In genomic region chr3:82057201-82057600, GRCm38 (mm10) we compare ENCODE assay signal across 14 mouse cellular contexts. TPM values are rescaled to one million over a fixed set of nuclear protein-coding genes. Genes with fewer than 3 reads are reported as not detected.
DNase-seq lines count a peak whose midpoint lies in the region; ATAC-seq and TF ChIP-seq lines count a peak whose summit lies in the region.
"Had no signal": no experiment of that assay in that cellular context is flagged by ENCODE, and none has a peak within 500 bp of the region (broad histone marks: within the 10 kb centered on the region; RNA-seq: fewer than 3 reads in every experiment).

No protein-coding gene starts in this region.

- H3K9me3 ChIP-seq in heart, embryonic 13.5 days = no peaks in the 10 kb centered on the region
- H3K9me3 ChIP-seq in lung, embryonic 15.5 days = no peaks in the 10 kb centered on the region
- H3K9me3 ChIP-seq in stomach, embryonic 14.5 days (ENCODE audit: control insufficient read depth, low read depth, low read length) = no peaks in the 10 kb centered on the region
- no peaks in the 10 kb centered on the region for H3K9me3 ChIP-seq in midbrain, embryonic 10.5 days (replicated peaks)
- H3K9me3 ChIP-seq: limb, embryonic 13.5 days; midbrain, embryonic 15.5 days had no signal

- 16% methylated on average over 5 of the region's 5 CpGs for WGBS in heart, embryonic 13.5 days
- WGBS in heart, adult 2 months = 14% methylated on average over 5 of the region's 5 CpGs
- WGBS in lung, embryonic 15.5 days = 3% methylated on average over 5 of the region's 5 CpGs
- WGBS in stomach, embryonic 14.5 days = 10% methylated on average over 5 of the region's 5 CpGs
- 72% methylated on average over 5 of the region's 5 CpGs for WGBS in midbrain, embryonic 10.5 days

- intact Hi-C loops in heart, adult 2 months (cut with DNase I) = no loop called here

- no peak for TF ChIP-seq EP300 in heart, adult 2 months (IDR thresholded peaks at IDR 0.05; ENCODE audit: insufficient read depth, low read depth, low read length)

- H3K4me3 ChIP-seq in heart, embryonic 13.5 days = no peak overlapping the region
- no peak overlapping the region for H3K4me3 ChIP-seq in heart, adult 2 months
- H3K4me3 ChIP-seq in lung, embryonic 15.5 days = no peak overlapping the region
- no peak overlapping the region for H3K4me3 ChIP-seq in stomach, embryonic 14.5 days (ENCODE audit: low read depth, low read length)
- no peak overlapping the region for H3K4me3 ChIP-seq in midbrain, embryonic 10.5 days
- H3K4me3 ChIP-seq: left cerebral cortex, adult 2 months; limb, embryonic 13.5 days; midbrain, embryonic 15.5 days had no signal

- no peaks in the 10 kb centered on the region for H3K79me2 ChIP-seq in heart, adult 2 months (replicated peaks; ENCODE audit: control insufficient read depth, insufficient read depth, low read length)

- TF ChIP-seq POLR2A in heart, adult 2 months (IDR thresholded peaks at IDR 0.05; ENCODE audit: insufficient read depth, low read depth, low read length) = no peak

- no peak overlapping the region for H3K4me2 ChIP-seq in heart, embryonic 13.5 days
- no peak overlapping the region for H3K4me2 ChIP-seq in lung, embryonic 15.5 days
- H3K4me2 ChIP-seq in stomach, embryonic 14.5 days (replicated peaks; ENCODE audit: low read depth, low read length) = no peak overlapping the region
- H3K4me2 ChIP-seq: limb, embryonic 13.5 days; midbrain, embryonic 15.5 days had no signal

- no peaks in the 10 kb centered on the region for H3K27me3 ChIP-seq in heart, embryonic 13.5 days (replicated peaks)
- no peaks in the 10 kb centered on the region for H3K27me3 ChIP-seq in heart, adult 2 months (ENCODE audit: control insufficient read depth, insufficient read depth, low read length)
- H3K27me3 ChIP-seq in lung, embryonic 15.5 days = no peaks in the 10 kb centered on the region
- no peaks in the 10 kb centered on the region for H3K27me3 ChIP-seq in stomach, embryonic 14.5 days (ENCODE audit: control insufficient read depth, insufficient read depth, low read length)
- H3K27me3 ChIP-seq in midbrain, embryonic 10.5 days (ENCODE audit: low read depth, poor library complexity, severe bottlenecking) = no peaks in the 10 kb centered on the region
- H3K27me3 ChIP-seq: limb, embryonic 13.5 days; midbrain, embryonic 15.5 days had no signal

- TF ChIP-seq CTCF in heart, adult 2 months (IDR thresholded peaks at IDR 0.05) = no peak

- no peak for DNase-seq in heart, adult 2 months
- DNase-seq in kidney, postnatal 10 days = peak; percentile 48
- DNase-seq in kidney, adult 8-10 months = no peak
- no peak for DNase-seq in midbrain, embryonic 10.5 days (ENCODE audit: low spot score)
- no peak for DNase-seq in cerebellum, postnatal 36 days
- DNase-seq: B cell, adult 2 months; cerebellum, adult 2 months; gastrocnemius, postnatal 10 days had no signal

- H3K36me3 ChIP-seq in heart, embryonic 13.5 days = peaks cover 31% of the 10 kb centered on the region
- H3K36me3 ChIP-seq in heart, adult 2 months (ENCODE audit: control insufficient read depth, insufficient read depth, low read length) = no peaks in the 10 kb centered on the region; the same call in 1 of the 2 replicates
- H3K36me3 ChIP-seq in lung, embryonic 15.5 days = peaks cover 3% of the 10 kb centered on the region; the same call in 1 of the 2 replicates
- no peaks in the 10 kb centered on the region; the same call in 1 of the 2 replicates for H3K36me3 ChIP-seq in stomach, embryonic 14.5 days (ENCODE audit: control insufficient read depth, insufficient read depth, low read length)
- H3K36me3 ChIP-seq in midbrain, embryonic 10.5 days = no peaks in the 10 kb centered on the region
- H3K36me3 ChIP-seq: limb, embryonic 13.5 days; midbrain, embryonic 15.5 days had no signal

- no peak overlapping the region for H3K9ac ChIP-seq in heart, embryonic 13.5 days
- no peak overlapping the region for H3K9ac ChIP-seq in heart, adult 2 months (ENCODE audit: low read depth, low read length)
- no peak overlapping the region for H3K9ac ChIP-seq in lung, embryonic 15.5 days
- no peak overlapping the region for H3K9ac ChIP-seq in stomach, embryonic 14.5 days (replicated peaks; ENCODE audit: low read depth, low read length)
- H3K9ac ChIP-seq: limb, embryonic 13.5 days; midbrain, embryonic 15.5 days had no signal

- peaks cover 57% of the 10 kb centered on the region for H3K4me1 ChIP-seq in heart, embryonic 13.5 days
- H3K4me1 ChIP-seq in heart, adult 2 months (ENCODE audit: control insufficient read depth, insufficient read depth, low read length) = peaks cover 2% of the 10 kb centered on the region; the same call in 1 of the 2 replicates
- H3K4me1 ChIP-seq in lung, embryonic 15.5 days = peaks cover 51% of the 10 kb centered on the region
- peaks cover 40% of the 10 kb centered on the region for H3K4me1 ChIP-seq in stomach, embryonic 14.5 days (ENCODE audit: control insufficient read depth, insufficient read depth, low read length)
- H3K4me1 ChIP-seq in midbrain, embryonic 10.5 days = peaks cover 9% of the 10 kb centered on the region

- ATAC-seq in heart, embryonic 13.5 days (ENCODE audit: extremely low read depth, insufficient number of reproducible peaks, low FRiP score, low TSS enrichment) = peak; percentile 75; the same call in 1 of the 2 replicates
- peak; percentile 97 for ATAC-seq in lung, embryonic 15.5 days (ENCODE audit: borderline replicate concordance, extremely low read depth, low FRiP score, low TSS enrichment)
- ATAC-seq in stomach, embryonic 14.5 days (ENCODE audit: insufficient number of reproducible peaks, insufficient read depth, low FRiP score, low read depth) = peak; percentile 87
- ATAC-seq: midbrain, embryonic 15.5 days had no signal

- H3K27ac ChIP-seq in heart, embryonic 13.5 days (replicated peaks) = peak overlapping the region; percentile 85
- H3K27ac ChIP-seq in heart, adult 2 months = no peak overlapping the region
- H3K27ac ChIP-seq in lung, embryonic 15.5 days = peak overlapping the region; percentile 72
- peak overlapping the region; percentile 66; the same call in 1 of the 2 replicates for H3K27ac ChIP-seq in stomach, embryonic 14.5 days (ENCODE audit: low read length)
- no peak overlapping the region for H3K27ac ChIP-seq in midbrain, embryonic 10.5 days (replicated peaks)
- H3K27ac ChIP-seq: left cerebral cortex, adult 2 months; limb, embryonic 13.5 days; midbrain, embryonic 15.5 days had no signal

RNA-seq across cellular contexts. Expression of gene Gucy1b1, which starts 17.3 kb away (rescaled TPM):
- 57.1 and 59.5 TPM in 2 replicates for polyA plus RNA-seq in heart, embryonic 13.5 days (2015; fragmentation: Nextera tagmentation; extraction: Ambion mirVana)
- total RNA-seq in heart, adult 2 months (2021) = 10 to 100 TPM; 14.7 to 15.1 TPM
- 9.4 and 18.6 TPM in 2 replicates for polyA plus RNA-seq in heart, adult 2 months (2012; rRNA removed)
- 76.5 and 79.2 TPM in 2 replicates for polyA plus RNA-seq in lung, embryonic 15.5 days (2015; fragmentation: Nextera tagmentation; extraction: Ambion mirVana)
- polyA plus RNA-seq in stomach, embryonic 14.5 days (2014; fragmentation: Nextera tagmentation; extraction: Ambion mirVana) = 64.6 and 69.3 TPM in 2 replicates
- 5.6 and 6.8 TPM in 2 replicates for polyA plus RNA-seq in midbrain, embryonic 10.5 days (2016; fragmentation: Nextera tagmentation; extraction: Ambion mirVana)

Comparison
In these comparisons a context has a peak if more than half of its experiments do, and no peak if none do; other contexts are left out.
1. H3K27ac ChIP-seq: peak in heart, embryonic 13.5 days (single experiment), lung, embryonic 15.5 days (single experiment) and stomach, embryonic 14.5 days (single experiment); none in heart, adult 2 months (single experiment) and midbrain, embryonic 10.5 days (single experiment).
2. Peak in every context shown above with its lines, with median percentiles within 50 percentile points of each other: ATAC-seq.